Mouse (Mus musculus): ENCODE measurements around the gene 4930470P17Rik. TPM values are rescaled to one million over a fixed set of nuclear protein-coding genes. Genes with fewer than 3 reads are reported as not detected.

Gene 4930470P17Rik
- total and polyA plus RNA-seq, 3 experiments = not detected

DNA sequence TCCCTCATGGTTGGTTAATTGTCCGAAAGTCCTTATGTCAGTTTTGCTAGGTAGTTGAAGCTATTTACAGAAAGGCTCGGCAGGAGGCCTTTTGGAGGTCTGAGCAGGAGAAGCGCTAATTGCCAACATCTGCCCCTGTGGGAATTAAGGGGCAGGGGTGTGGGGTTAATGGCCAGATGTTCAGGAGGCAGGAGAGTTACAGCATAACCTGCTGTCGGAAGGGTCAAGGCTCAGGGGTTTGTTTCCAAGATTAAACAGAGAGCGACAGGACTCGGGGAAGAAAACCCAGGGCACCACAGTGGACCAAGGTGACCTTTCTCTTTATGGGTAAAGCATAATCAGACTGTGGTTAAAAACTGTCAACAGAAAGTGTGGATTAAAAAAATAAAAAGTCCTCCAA is 54.3 kb downstream of the 4930470P17Rik start:
- H3K27me3 ChIP-seq (ENCODE audit: control insufficient read depth in 1 of 2, insufficient read depth in 2 of 2, low read length in 2 of 2) = no peaks in the 10 kb centered on the region
- H3K9ac ChIP-seq (ENCODE audit: control insufficient read depth, low read depth, low read length, poor library complexity, severe bottlenecking) = no peak overlapping the region
- H3K27ac ChIP-seq (ENCODE audit: control insufficient read depth, low read depth, low read length) = no peak overlapping the region
- H3K4me3 ChIP-seq (ENCODE audit: control insufficient read depth in 1 of 2, insufficient read depth in 1 of 2, low read depth in 2 of 2, low read length in 2 of 2) = no peak overlapping the region
- TF ChIP-seq MEF2A (IDR thresholded peaks at IDR 0.05; ENCODE audit: extremely low read depth, insufficient replicate concordance, low read depth, low read length, poor library complexity, severe bottlenecking) (no peak), MAX (IDR thresholded peaks at IDR 0.05; ENCODE audit: low read length) (no peak), BHLHE40 (IDR thresholded peaks at IDR 0.05; ENCODE audit: borderline replicate concordance, low read depth, low read length) (no peak), RAD21 (IDR thresholded peaks at IDR 0.05; ENCODE audit: low read depth, low read length) (no peak), SIN3A (IDR thresholded peaks at IDR 0.05; ENCODE audit: low read length) (no peak), UBTF (IDR thresholded peaks at IDR 0.05; ENCODE audit: borderline replicate concordance, insufficient read depth, low read depth, low read length) (no peak), RCOR1 (IDR thresholded peaks at IDR 0.05; ENCODE audit: low read depth, low read length) (no peak), MYC (IDR thresholded peaks at IDR 0.05; ENCODE audit: low read depth, low read length) (no peak), MAFK (IDR thresholded peaks at IDR 0.05; ENCODE audit: borderline replicate concordance, low read depth, low read length) (no peak), POLR2AphosphoS2 (IDR thresholded peaks at IDR 0.05; ENCODE audit: low read length) (no peak), ELF1 (IDR thresholded peaks at IDR 0.05; ENCODE audit: low read depth, low read length) (no peak), ZNF384 (IDR thresholded peaks at IDR 0.05; ENCODE audit: low read depth, low read length) (no peak), ZKSCAN1 (IDR thresholded peaks at IDR 0.05; ENCODE audit: low read depth, low read length) (no peak), EP300 (IDR thresholded peaks at IDR 0.05; ENCODE audit: low read depth in 1 of 2, low read length in 2 of 2) (no peak), MYB (IDR thresholded peaks at IDR 0.05; ENCODE audit: low read depth, low read length) (no peak), TCF12 (IDR thresholded peaks at IDR 0.05; ENCODE audit: low read depth, low read length) (no peak)
- H3K79me2 ChIP-seq (ENCODE audit: control insufficient read depth, insufficient read depth, low read length, poor library complexity) = no peaks in the 10 kb centered on the region
- no peaks in the 10 kb centered on the region for H3K4me1 ChIP-seq (ENCODE audit: control insufficient read depth in 1 of 2, insufficient read depth in 2 of 2, low read length in 2 of 2)
- no peaks in the 10 kb centered on the region for H3K9me3 ChIP-seq (replicated peaks; ENCODE audit: insufficient read depth, low read length)
- H3K36me3 ChIP-seq (ENCODE audit: control insufficient read depth in 1 of 2, insufficient read depth in 2 of 2, low read length in 2 of 2) = no peaks in the 10 kb centered on the region
- no peak for DNase-seq (ENCODE audit: low read depth, low spot score)

DNA sequence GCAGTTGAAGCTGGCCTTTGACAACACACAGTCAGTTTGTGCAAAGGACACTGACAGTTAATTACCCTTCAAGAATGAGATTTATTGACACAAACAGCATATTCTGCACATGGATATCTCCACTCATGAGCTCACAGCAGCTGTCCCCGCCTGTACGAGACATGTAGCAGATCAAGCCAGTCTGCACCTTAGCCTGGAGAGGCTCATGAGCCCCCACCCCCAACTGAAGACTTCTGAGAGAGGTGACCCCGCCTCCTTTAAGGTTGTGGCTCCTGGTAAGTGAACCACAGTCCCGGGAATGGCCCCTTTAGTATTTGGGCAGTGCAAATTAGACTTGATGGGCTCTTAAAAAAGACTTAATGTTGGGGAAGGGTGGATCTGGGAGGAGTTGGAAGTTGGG is 56.1 kb downstream of the 4930470P17Rik start:
- DNase-seq (ENCODE audit: low read depth, low spot score) = no peak
- H3K27ac ChIP-seq (ENCODE audit: control insufficient read depth, low read depth, low read length) = no peak overlapping the region
- no peaks in the 10 kb centered on the region for H3K9me3 ChIP-seq (replicated peaks; ENCODE audit: insufficient read depth, low read length)
- no peaks in the 10 kb centered on the region for H3K36me3 ChIP-seq (ENCODE audit: control insufficient read depth in 1 of 2, insufficient read depth in 2 of 2, low read length in 2 of 2)
- no peak overlapping the region for H3K9ac ChIP-seq (ENCODE audit: control insufficient read depth, low read depth, low read length, poor library complexity, severe bottlenecking)
- no peak overlapping the region for H3K4me3 ChIP-seq (ENCODE audit: control insufficient read depth in 1 of 2, insufficient read depth in 1 of 2, low read depth in 2 of 2, low read length in 2 of 2)
- no peaks in the 10 kb centered on the region for H3K27me3 ChIP-seq (ENCODE audit: control insufficient read depth in 1 of 2, insufficient read depth in 2 of 2, low read length in 2 of 2)
- no peaks in the 10 kb centered on the region for H3K79me2 ChIP-seq (ENCODE audit: control insufficient read depth, insufficient read depth, low read length, poor library complexity)
- H3K4me1 ChIP-seq (ENCODE audit: control insufficient read depth in 1 of 2, insufficient read depth in 2 of 2, low read length in 2 of 2) = no peaks in the 10 kb centered on the region
- no peak for TF ChIP-seq MYC (IDR thresholded peaks at IDR 0.05; ENCODE audit: low read depth, low read length)
- TF ChIP-seq TBP (IDR thresholded peaks at IDR 0.05; ENCODE audit: low read depth, low read length) = no peak
- no peak for TF ChIP-seq ELF1 (IDR thresholded peaks at IDR 0.05; ENCODE audit: low read depth, low read length)
- TF ChIP-seq POLR2AphosphoS5 (IDR thresholded peaks at IDR 0.05; ENCODE audit: borderline replicate concordance, low read depth, low read length) = no peak
- no peak for TF ChIP-seq ETS1 (IDR thresholded peaks at IDR 0.05; ENCODE audit: low read depth, low read length)
- no peak for TF ChIP-seq HCFC1 (IDR thresholded peaks at IDR 0.05; ENCODE audit: low read depth, low read length)
- TF ChIP-seq RCOR1 (IDR thresholded peaks at IDR 0.05; ENCODE audit: low read depth, low read length) = no peak
- no peak for TF ChIP-seq ZNF384 (IDR thresholded peaks at IDR 0.05; ENCODE audit: low read depth, low read length)
- no peak for TF ChIP-seq MXI1 (IDR thresholded peaks at IDR 0.05; ENCODE audit: low read depth, low read length)
- no peak for TF ChIP-seq MAX (IDR thresholded peaks at IDR 0.05; ENCODE audit: low read length)
- no peak for TF ChIP-seq UBTF (IDR thresholded peaks at IDR 0.05; ENCODE audit: borderline replicate concordance, insufficient read depth, low read depth, low read length)
- TF ChIP-seq CTCF (IDR thresholded peaks at IDR 0.05 in 2 of 3, conservative IDR thresholded peaks at IDR 0.05 in 1 of 3; ENCODE audit: control insufficient read depth in 1 of 3, insufficient read depth in 1 of 3, low read depth in 2 of 3, low read length in 3 of 3, poor library complexity in 1 of 3, severe bottlenecking in 1 of 3) = no peak
- no peak for TF ChIP-seq POLR2A (IDR thresholded peaks at IDR 0.05; ENCODE audit: control insufficient read depth in 1 of 2, insufficient read depth in 1 of 2, low read depth in 1 of 2, low read length in 2 of 2, poor library complexity in 1 of 2)
